Mouse (Mus musculus): Measurements from ENCODE around the gene AL732309.1.

DNA sequence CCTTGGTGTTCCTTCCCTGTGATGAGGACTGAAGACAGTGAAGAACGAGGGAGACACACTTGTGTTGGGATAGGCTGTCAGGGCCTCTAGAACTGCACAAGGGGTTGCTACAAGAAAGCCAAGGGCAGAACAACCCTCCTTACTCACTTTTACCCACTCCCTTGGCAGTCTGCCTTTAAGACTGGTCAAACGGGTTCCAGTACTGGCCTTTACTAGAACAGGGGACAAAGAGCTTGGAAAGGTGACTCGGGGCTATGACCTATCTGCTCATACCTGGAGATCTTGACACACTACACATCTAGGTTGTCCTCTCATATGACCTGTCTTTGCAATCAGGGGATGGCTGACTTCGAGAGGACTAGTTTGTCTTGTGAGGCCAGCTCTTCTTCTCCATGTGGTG, 9.1 kb downstream of the AL732309.1 start:
- TF ChIP-seq CTCF (IDR thresholded peaks at IDR 0.05; ENCODE audit: borderline replicate concordance, insufficient read depth, low read depth, low read length), result no peak
- no peak for TF ChIP-seq POLR2A (IDR thresholded peaks at IDR 0.05; ENCODE audit: borderline replicate concordance, insufficient read depth, low read length)

All from cerebellum, adult 2 months (tissue).